Mouse (Mus musculus): Measurements from ENCODE around the gene Ric1. TPM values are rescaled to one million over a fixed set of nuclear protein-coding genes. Genes with fewer than 3 reads are reported as not detected.
"Not testable (repeated sequence)": the region's sequence is repeated elsewhere in the genome, so short reads cannot be mapped to it uniquely, and the experiment has no call there.

Ric1 gene
- polyA plus RNA-seq, 3 experiments from 2014 or later = 11.8 to 16.6 (median 13.1) TPM

DNA sequence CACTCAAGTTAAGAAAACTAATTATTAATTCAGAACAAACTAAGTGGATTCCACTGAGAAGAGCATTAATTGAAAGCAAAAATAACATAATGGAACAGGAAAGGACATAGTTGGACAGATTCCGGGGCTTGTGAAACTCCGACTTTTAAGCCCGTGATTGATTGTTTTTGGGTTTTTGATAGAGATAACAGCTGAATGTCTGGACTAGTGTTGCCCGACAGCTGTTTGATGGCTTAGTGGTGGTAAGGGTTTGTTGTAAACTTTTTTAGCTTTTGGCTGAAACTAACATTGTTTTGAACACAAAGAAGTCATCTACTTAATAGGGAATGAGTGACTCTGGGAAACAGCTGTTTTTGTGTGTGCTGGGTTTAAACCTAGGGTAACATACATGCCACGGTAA lies 11.9 kb downstream of the Ric1 start:
- no peak for ATAC-seq

DNA sequence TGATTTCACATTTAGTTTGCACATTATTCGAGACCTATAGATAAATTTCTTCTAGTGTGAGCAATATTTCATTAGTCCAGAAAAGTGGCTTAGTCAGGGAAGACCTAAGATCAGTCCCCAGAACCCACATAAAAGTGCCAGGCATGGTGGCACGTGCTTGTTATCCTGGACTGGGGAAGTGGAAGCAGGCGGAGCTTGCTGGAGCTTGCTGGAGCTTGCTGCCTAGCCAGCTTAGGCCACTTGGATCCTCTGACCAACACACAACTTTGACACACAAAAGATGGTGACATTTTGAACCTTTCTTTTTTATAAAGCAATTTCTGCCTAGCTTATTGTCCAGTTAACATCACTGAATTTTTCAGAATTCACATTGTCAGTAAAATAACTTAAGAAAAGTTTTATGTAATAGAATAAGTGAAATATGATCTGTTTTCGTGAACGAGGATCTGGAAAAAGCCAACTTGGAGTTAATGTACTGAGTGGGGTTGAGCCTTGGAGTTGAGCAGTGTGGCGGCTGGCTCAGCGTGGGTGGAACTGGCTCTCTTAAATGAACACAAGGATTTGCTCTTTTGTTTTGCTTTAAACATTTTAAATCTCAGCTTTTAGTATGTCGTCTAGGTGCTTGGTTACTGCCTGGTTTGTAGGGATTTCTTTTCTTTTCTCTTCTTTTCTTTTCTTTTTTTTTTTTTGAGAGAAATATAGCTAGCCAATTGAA lies 20.3 kb downstream of the Ric1 start:
- ATAC-seq = no peak

GRCm38 (mm10) chr19:29544026-29544425 lies 21.9 kb downstream of the Ric1 start:
- ATAC-seq = no peak

- no peak for ATAC-seq
Measured at GRCm38 (mm10) chr19:29550618-29551017, 28.5 kb downstream of the Ric1 start.

GRCm38 (mm10) chr19:29551128-29551527 lies 29.0 kb downstream of the Ric1 start:
- no peak for ATAC-seq

DNA sequence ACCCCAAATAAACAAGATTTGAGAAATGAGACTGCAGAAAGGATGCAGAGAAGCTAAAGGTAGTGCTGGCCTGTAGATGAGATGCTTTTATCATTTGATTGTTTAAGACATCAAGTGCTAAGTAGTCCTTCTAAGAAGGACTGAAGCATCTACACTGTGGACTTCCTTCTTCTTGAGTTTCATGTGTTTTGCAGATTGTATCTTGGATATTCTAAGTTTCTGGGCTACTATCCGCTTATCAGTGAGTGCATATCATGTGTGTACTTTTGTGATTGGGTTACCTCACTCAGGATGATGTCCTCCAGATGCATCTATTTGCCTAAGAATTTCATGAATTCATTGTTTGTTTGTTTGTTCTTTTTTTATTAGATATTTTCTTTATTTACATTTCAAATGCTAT lies 29.9 kb downstream of the Ric1 start:
- not testable (repeated sequence) for ATAC-seq

- ATAC-seq = not testable (repeated sequence)
Measured at GRCm38 (mm10) chr19:29557171-29557845, 35.2 kb downstream of the Ric1 start.

DNA sequence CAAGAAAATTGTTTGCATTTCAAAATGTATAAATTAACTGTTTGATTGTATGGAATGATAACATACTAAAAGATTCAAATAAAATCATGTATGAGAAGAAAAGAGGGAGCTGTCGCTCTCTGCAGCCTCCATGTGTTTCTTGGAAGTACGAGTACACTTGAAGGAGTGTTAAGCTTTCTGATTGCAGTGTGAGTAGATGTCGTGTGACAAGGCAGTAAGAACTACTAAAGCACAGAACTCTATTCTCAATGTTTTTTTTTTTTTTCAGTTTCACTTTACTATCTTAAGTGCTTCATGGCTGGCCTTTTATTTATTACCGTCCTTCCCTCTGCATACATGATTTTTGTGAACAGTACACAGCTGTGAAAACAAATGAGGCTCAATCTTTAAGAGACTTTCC lies 40.1 kb downstream of the Ric1 start:
- no peak for ATAC-seq

- no peak for ATAC-seq
Measured at GRCm38 (mm10) chr19:29562603-29563002, 40.5 kb downstream of the Ric1 start.

DNA sequence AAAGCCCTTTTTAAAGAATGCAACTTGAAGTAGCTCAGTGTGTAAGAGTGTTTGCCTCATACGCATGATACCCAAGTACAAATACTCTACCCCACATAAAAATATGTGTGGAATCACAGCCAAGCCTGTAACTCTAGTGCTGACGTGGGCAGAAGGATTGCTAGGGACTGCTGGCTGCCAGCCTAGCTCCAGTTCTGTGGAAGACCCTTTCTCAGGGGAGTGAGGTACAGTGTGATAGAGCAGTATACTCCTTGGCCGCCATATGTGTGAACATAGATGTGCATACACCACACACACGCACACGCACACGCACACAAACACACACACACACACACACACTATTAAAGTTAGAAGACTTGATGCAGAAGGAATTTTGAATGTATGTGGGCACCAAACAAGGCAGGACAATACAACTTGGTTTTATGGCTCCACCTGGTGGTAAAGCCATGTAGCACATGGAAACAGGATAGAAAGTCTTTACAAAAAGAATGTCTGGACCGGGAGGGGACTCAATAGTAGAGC lies 41.2 kb downstream of the Ric1 start:
- peak; percentile 52 for ATAC-seq

- ATAC-seq = no peak
Measured at GRCm38 (mm10) chr19:29566512-29566911, 44.4 kb downstream of the Ric1 start.

DNA sequence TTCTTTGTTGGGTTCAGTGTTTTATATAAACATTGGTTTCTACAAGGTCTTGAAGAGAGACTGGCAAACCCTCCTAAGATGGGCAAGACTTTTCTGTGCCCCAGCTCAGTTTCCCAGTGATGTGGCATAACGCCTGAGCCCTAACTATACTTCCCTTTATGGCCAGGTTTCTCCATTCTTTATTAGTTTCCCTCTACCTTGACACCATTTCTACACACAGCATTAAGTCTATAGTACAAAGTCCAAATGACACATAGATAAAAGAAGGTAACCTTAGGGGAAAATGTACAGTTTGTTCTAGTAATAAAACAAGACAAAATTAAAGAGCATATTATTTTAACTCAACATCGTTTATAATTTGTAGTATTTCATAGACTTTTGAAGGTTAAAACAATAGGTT lies 60.4 kb downstream of the Ric1 start:
- no peak for ATAC-seq

DNA sequence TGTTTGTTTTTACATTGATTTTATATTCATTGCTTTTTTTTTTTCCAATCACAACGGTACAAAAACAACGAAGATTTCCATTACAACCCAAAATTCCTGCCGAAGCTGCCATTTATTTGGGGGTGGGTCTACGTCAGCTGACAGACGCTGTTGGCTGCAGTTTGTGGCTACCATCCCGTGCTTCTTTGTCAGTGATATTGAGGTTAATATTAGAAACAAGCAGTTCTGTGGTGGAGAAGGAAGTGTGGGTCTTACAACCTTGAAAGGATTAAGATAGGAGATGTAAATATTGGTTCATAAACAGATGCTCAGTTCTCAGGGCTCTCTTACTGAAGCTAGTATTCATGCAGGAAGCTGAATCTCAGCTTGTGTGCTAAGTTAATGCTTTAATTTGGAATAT lies 61.7 kb downstream of the Ric1 start:
- no peak for ATAC-seq

DNA sequence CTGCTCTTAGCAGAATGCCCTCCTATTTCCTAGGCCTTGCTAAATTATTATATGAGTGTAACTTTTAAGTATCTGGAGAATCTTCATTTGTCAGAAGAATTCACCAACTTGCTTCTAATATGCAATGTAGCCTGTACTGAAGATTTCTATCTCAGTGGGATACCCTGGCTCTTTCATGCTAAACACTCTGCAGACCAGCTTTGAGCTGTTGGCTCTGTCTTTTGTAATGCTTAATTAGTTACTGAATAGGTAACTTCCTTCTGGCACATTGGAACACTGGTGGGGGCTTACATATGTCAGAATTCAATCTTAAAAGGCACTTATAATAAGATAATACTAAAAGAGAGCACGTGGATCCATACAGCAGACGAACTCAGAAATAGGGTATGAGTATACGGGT lies 71.7 kb downstream of the Ric1 start:
- ATAC-seq = not testable (repeated sequence)

DNA sequence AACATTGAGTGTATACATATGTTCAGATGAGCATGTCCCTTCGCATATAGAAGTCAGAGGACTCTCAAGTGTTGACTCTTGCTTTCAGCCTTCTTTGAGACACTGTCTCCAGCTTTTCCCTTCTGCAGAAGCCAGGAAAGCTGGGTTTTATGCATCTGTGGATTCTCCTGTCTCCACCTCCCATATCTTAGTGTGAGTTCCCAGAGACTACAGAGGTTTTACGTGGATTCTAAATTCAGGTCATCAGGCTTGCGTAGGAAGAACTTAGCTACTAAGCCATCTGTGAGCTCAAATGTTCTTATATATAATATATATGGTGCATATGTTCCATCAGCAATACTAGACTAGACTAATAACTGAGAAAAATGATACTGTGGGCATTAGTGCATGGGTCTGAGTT lies 74.2 kb downstream of the Ric1 start:
- no peak for ATAC-seq

- ATAC-seq = no peak
Measured at GRCm38 (mm10) chr19:29596985-29597384, 74.9 kb downstream of the Ric1 start.

GRCm38 (mm10) chr19:29598981-29599380 lies 76.9 kb downstream of the Ric1 start:
- ATAC-seq = no peak

GRCm38 (mm10) chr19:29603548-29604353 lies 81.7 kb downstream of the Ric1 start:
- ATAC-seq = no peak

DNA sequence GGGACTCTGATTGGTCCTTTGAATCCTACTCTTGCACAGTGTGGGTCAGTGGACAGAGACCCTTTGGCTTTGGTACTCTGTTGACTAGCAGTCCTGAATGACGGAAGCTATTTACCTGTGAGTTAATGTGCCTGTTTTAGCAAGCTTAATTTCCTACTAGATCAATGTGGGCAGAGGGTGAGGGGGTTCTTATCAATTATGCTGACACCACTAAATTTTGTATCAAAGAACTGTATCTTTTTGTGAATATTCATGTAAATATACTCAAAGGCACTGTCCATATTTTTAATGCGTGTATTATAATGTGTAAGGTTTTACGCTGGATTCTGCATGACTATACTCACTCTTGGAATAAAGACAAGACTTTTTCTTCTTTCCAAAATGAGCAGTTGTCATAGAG lies 82.6 kb downstream of the Ric1 start:
- no peak for ATAC-seq

DNA sequence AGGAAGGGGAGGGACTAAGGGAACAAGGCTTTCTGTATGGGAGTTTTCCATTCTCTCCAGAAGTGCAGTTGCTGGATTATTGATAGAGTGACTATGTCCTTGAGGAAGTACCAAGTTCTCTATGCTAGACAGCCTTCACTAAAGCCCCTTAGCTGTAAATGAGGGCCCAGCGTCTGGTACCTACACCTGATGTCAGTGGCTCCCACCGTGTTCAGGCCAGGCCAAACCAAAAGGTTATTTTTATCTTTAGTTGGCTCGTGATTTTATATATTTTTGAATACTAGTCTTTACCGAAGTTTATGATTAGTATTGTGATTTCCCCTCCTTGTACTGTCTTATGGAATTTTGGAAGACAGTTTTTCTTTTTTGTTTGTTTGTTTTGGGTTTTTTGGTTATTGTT lies 85.4 kb downstream of the Ric1 start:
- no peak for ATAC-seq

DNA sequence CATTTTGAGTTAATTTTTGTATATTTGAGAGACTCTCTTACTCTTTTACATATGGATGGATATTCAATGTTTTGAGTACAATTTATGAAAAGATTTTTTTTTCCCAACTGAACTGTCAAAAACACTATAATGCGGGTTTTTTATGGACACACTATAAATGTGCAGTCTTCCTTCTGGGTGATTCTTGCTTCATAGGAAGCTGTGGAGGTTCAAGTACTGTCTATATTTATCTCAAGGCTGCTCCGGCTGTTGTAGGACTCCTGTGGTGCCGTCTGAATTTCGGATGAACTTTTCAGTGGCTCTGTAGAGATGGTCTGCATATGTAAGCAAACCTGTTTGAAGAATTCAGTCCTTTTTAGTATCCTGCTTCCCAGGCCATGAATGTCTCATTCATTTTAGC lies 86.1 kb downstream of the Ric1 start:
- ATAC-seq = no peak

GRCm38 (mm10) chr19:29610907-29611306 lies 88.8 kb downstream of the Ric1 start:
- no peak for ATAC-seq

- ATAC-seq = no peak
Measured at GRCm38 (mm10) chr19:29612102-29612501, 90.0 kb downstream of the Ric1 start.

All from inflammation-experienced regulatory T-cells, adult 6 months (primary cell).